Mouse (Mus musculus): ENCODE measurements around the gene Ninj2. TPM values are rescaled to one million over a fixed set of nuclear protein-coding genes. Genes with fewer than 3 reads are reported as not detected.
"Not testable (repeated sequence)": the region's sequence is repeated elsewhere in the genome, so short reads cannot be mapped to it uniquely, and the experiment has no call there.

Ninj2 gene
- total and polyA plus RNA-seq, 2 experiments from 2014 or later: not detected

- Histone ChIP-seq H3K36me3 (ENCODE audit: insufficient read depth) (no peaks in the 10 kb centered on the region), H3K4me3 (ENCODE audit: low read depth, low read length) (no peak overlapping the region), H3K27me3 (ENCODE audit: insufficient read depth, low read length) (no peaks in the 10 kb centered on the region), H3K4me1 (ENCODE audit: insufficient read depth) (no peaks in the 10 kb centered on the region), H3K27ac (ENCODE audit: low read depth, low read length) (no peak overlapping the region), H3K4me2 (ENCODE audit: low read depth) (no peak overlapping the region), H3K9ac (no peak overlapping the region), H3K9me3 (ENCODE audit: low read length) (no peaks in the 10 kb centered on the region)
- WGBS: 92% methylated on average over 8 of the region's 8 CpGs
- DNase-seq: no peak
- no peak for ATAC-seq
- TF ChIP-seq CTCF (IDR thresholded peaks at IDR 0.05; ENCODE audit: low read depth): no peak
Measured at GRCm38 (mm10) chr6:120082951-120083411, 10.2 kb upstream of the Ninj2 start.

GRCm38 (mm10) chr6:120083442-120083841 is 9.7 kb upstream of the Ninj2 start:
- no peak overlapping the region for H3K4me2 ChIP-seq (ENCODE audit: low read depth)
- WGBS: 80% methylated on average over 6 of the region's 6 CpGs
- DNase-seq: no peak
- H3K36me3 ChIP-seq (ENCODE audit: insufficient read depth): no peaks in the 10 kb centered on the region
- no peak for ATAC-seq
- TF ChIP-seq CTCF (IDR thresholded peaks at IDR 0.05; ENCODE audit: low read depth): no peak
- H3K9me3 ChIP-seq (ENCODE audit: low read length): no peaks in the 10 kb centered on the region
- no peak overlapping the region for H3K9ac ChIP-seq
- H3K27ac ChIP-seq (ENCODE audit: low read depth, low read length): no peak overlapping the region
- no peaks in the 10 kb centered on the region for H3K27me3 ChIP-seq (ENCODE audit: insufficient read depth, low read length)
- H3K4me1 ChIP-seq (ENCODE audit: insufficient read depth): no peaks in the 10 kb centered on the region
- H3K4me3 ChIP-seq (ENCODE audit: low read depth, low read length): no peak overlapping the region

GRCm38 (mm10) chr6:120084983-120085382 is 8.2 kb upstream of the Ninj2 start:
- no peak for DNase-seq
- WGBS: 96% methylated on average over 2 of the region's 2 CpGs
- ATAC-seq: no peak
- no peaks in the 10 kb centered on the region for H3K4me1 ChIP-seq (ENCODE audit: insufficient read depth)
- no peaks in the 10 kb centered on the region for H3K9me3 ChIP-seq (ENCODE audit: low read length)
- H3K36me3 ChIP-seq (ENCODE audit: insufficient read depth): no peaks in the 10 kb centered on the region
- no peak overlapping the region for H3K27ac ChIP-seq (ENCODE audit: low read depth, low read length)
- H3K4me2 ChIP-seq (ENCODE audit: low read depth): no peak overlapping the region
- no peak overlapping the region for H3K9ac ChIP-seq
- no peak for TF ChIP-seq CTCF (IDR thresholded peaks at IDR 0.05; ENCODE audit: low read depth)
- H3K27me3 ChIP-seq (ENCODE audit: insufficient read depth, low read length): no peaks in the 10 kb centered on the region
- H3K4me3 ChIP-seq (ENCODE audit: low read depth, low read length): no peak overlapping the region

GRCm38 (mm10) chr6:120085832-120086231 is 7.3 kb upstream of the Ninj2 start:
- Histone ChIP-seq H3K9me3 (ENCODE audit: low read length) (no peaks in the 10 kb centered on the region), H3K4me3 (ENCODE audit: low read depth, low read length) (no peak overlapping the region), H3K36me3 (ENCODE audit: insufficient read depth) (no peaks in the 10 kb centered on the region), H3K4me1 (ENCODE audit: insufficient read depth) (no peaks in the 10 kb centered on the region), H3K27ac (ENCODE audit: low read depth, low read length) (no peak overlapping the region), H3K27me3 (ENCODE audit: insufficient read depth, low read length) (no peaks in the 10 kb centered on the region), H3K4me2 (ENCODE audit: low read depth) (no peak overlapping the region), H3K9ac (no peak overlapping the region)
- TF ChIP-seq CTCF (IDR thresholded peaks at IDR 0.05; ENCODE audit: low read depth): no peak
- 69% methylated on average over 3 of the region's 3 CpGs for WGBS
- DNase-seq (no peak), ATAC-seq (no peak)

- not testable (repeated sequence) for H3K4me2 ChIP-seq (ENCODE audit: low read depth); H3K9me3 ChIP-seq (ENCODE audit: low read length); ATAC-seq; H3K4me3 ChIP-seq (ENCODE audit: low read depth, low read length); H3K9ac ChIP-seq; H3K27ac ChIP-seq (ENCODE audit: low read depth, low read length); H3K36me3 ChIP-seq (ENCODE audit: insufficient read depth); H3K27me3 ChIP-seq (ENCODE audit: insufficient read depth, low read length); DNase-seq; H3K4me1 ChIP-seq (ENCODE audit: insufficient read depth)
- 90% methylated on average over 6 of the region's 8 CpGs for WGBS
Measured at GRCm38 (mm10) chr6:120087041-120087440, 6.1 kb upstream of the Ninj2 start.

DNA sequence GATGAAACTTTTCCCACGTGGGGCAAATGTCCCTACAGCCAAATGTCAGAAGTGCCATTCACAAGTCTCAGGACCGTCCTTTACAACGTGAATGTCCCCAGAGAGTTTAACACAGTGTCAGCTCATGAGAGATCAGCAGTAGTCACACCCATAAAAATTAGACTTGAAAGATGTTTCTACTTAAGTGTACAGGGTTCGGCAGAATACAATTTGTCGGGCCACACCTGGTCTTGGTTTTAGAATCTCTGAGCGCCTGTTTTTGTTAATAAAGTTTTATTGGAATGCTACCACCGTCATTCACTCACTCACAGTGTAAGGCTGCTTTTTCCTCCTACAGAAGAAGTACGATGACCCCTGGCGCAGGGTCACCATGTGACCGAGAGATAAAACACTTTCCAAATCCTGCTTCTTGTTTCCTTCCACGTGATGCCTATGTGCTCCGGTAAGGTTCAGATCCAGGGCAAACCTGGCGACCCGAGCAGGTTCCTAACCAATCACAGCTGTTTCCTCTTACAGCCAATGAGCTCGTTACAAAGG is 2.4 kb upstream of the Ninj2 start:
- H3K4me1 ChIP-seq (ENCODE audit: insufficient read depth): no peaks in the 10 kb centered on the region
- H3K27me3 ChIP-seq (ENCODE audit: insufficient read depth, low read length): no peaks in the 10 kb centered on the region
- H3K27ac ChIP-seq (ENCODE audit: low read depth, low read length): no peak overlapping the region
- DNase-seq (no peak), ATAC-seq (no peak)
- no peak for TF ChIP-seq CTCF (IDR thresholded peaks at IDR 0.05; ENCODE audit: low read depth)
- H3K36me3 ChIP-seq (ENCODE audit: insufficient read depth): no peaks in the 10 kb centered on the region
- 70% methylated on average over 15 of the region's 15 CpGs for WGBS
- no peak overlapping the region for H3K9ac ChIP-seq
- H3K9me3 ChIP-seq (ENCODE audit: low read length): no peaks in the 10 kb centered on the region
- H3K4me3 ChIP-seq (ENCODE audit: low read depth, low read length): no peak overlapping the region
- no peak overlapping the region for H3K4me2 ChIP-seq (ENCODE audit: low read depth)

GRCm38 (mm10) chr6:120091956-120092355 is 1.2 kb upstream of the Ninj2 start:
- Histone ChIP-seq H3K9me3 (ENCODE audit: low read length) (no peaks in the 10 kb centered on the region), H3K27ac (ENCODE audit: low read depth, low read length) (no peak overlapping the region), H3K36me3 (ENCODE audit: insufficient read depth) (no peaks in the 10 kb centered on the region), H3K27me3 (ENCODE audit: insufficient read depth, low read length) (no peaks in the 10 kb centered on the region), H3K4me1 (ENCODE audit: insufficient read depth) (no peaks in the 10 kb centered on the region), H3K4me2 (ENCODE audit: low read depth) (no peak overlapping the region), H3K4me3 (ENCODE audit: low read depth, low read length) (no peak overlapping the region), H3K9ac (no peak overlapping the region)
- WGBS: 73% methylated on average over 4 of the region's 4 CpGs
- DNase-seq (no peak), ATAC-seq (no peak)
- no peak for TF ChIP-seq CTCF (IDR thresholded peaks at IDR 0.05; ENCODE audit: low read depth)

Data from forebrain, postnatal 0 days (tissue).